Mouse (Mus musculus): ENCODE results near the gene Gm10188. TPM values are rescaled to one million over a fixed set of nuclear protein-coding genes. Genes with fewer than 3 reads are reported as not detected.

The Gm10188 gene
- total RNA-seq, 2 experiments from 2014 or later: not detected

GRCm38 (mm10) chr1:132260331-132260730, 30.8 kb upstream of the Gm10188 start:
- TF ChIP-seq CTCF (IDR thresholded peaks at IDR 0.05): no peak
- no peak for DNase-seq (ENCODE audit: extremely low spot score in 1 of 2, low spot score in 2 of 2)
- intact Hi-C loops (cut with DNase I): no loop called here
- Histone ChIP-seq H3K4me3 (no peak overlapping the region), H3K27ac (no peak overlapping the region)

GRCm38 (mm10) chr1:132254467-132254866, 24.9 kb upstream of the Gm10188 start:
- H3K27ac ChIP-seq: no peak overlapping the region
- H3K4me3 ChIP-seq: no peak overlapping the region
- no peak for DNase-seq (ENCODE audit: extremely low spot score in 1 of 2, low spot score in 2 of 2)
- no peak for TF ChIP-seq CTCF (IDR thresholded peaks at IDR 0.05)
- intact Hi-C loops (cut with DNase I): no loop called here

GRCm38 (mm10) chr1:132246641-132247040, 17.1 kb upstream of the Gm10188 start:
- DNase-seq (ENCODE audit: extremely low spot score in 1 of 2, low spot score in 2 of 2): no peak
- intact Hi-C loops (cut with DNase I): no loop called here
- Histone ChIP-seq H3K4me3 (no peak overlapping the region), H3K27ac (no peak overlapping the region)
- no peak for TF ChIP-seq CTCF (IDR thresholded peaks at IDR 0.05)

GRCm38 (mm10) chr1:132246137-132246536, 16.6 kb upstream of the Gm10188 start:
- no peak overlapping the region for H3K4me3 ChIP-seq
- intact Hi-C loops (cut with DNase I): no loop called here
- DNase-seq (ENCODE audit: extremely low spot score in 1 of 2, low spot score in 2 of 2): no peak
- TF ChIP-seq CTCF (IDR thresholded peaks at IDR 0.05): no peak
- no peak overlapping the region for H3K27ac ChIP-seq

- no peak for TF ChIP-seq CTCF (IDR thresholded peaks at IDR 0.05)
- intact Hi-C loops (cut with DNase I): no loop called here
- no peak overlapping the region for H3K4me3 ChIP-seq
- no peak overlapping the region for H3K27ac ChIP-seq
- DNase-seq (ENCODE audit: extremely low spot score in 1 of 2, low spot score in 2 of 2): no peak
Observed at GRCm38 (mm10) chr1:132245010-132245409, 15.4 kb upstream of the Gm10188 start.

GRCm38 (mm10) chr1:132237585-132238159, 8.1 kb upstream of the Gm10188 start:
- no peak overlapping the region for H3K4me3 ChIP-seq
- intact Hi-C loops (cut with DNase I): loop anchor here (1.0 kb wide), 3 partner anchors 45 to 116 kb away; no protein-coding TSS in a partner anchor
- H3K27ac ChIP-seq: no peak overlapping the region
- TF ChIP-seq CTCF (IDR thresholded peaks at IDR 0.05): peak; percentile 96
- DNase-seq (ENCODE audit: extremely low spot score in 1 of 2, low spot score in 2 of 2): peak; percentile 49 to 65

DNA sequence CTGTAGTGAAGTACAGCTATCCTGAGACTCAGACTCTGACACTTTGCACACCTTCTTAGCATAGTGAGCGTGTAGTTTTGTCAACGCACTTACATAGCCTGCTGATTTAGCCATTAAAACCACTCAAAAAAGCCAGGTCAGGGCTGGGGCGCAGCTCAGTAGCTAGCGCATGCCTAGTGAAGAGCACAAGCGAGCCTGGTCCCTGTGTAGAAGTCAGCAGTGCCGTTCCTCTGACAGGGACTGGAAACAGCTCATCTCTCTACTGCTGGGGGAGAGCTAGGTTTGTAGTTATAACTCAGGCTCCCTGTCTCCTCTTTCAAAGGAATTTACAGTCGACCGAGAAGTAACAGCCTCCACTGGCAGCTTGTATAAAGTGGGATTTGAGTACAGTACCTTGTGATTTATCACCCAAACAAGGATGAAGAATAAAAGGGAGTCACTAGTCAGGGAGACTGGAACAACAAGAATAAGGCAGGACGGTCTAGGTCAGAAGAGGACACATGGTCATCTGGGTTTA, 5.2 kb upstream of the Gm10188 start:
- no peak for DNase-seq (ENCODE audit: extremely low spot score in 1 of 2, low spot score in 2 of 2)
- H3K4me3 ChIP-seq: no peak overlapping the region
- H3K27ac ChIP-seq: no peak overlapping the region
- intact Hi-C loops (cut with DNase I): no loop called here
- TF ChIP-seq CTCF (IDR thresholded peaks at IDR 0.05): no peak

- Histone ChIP-seq H3K27ac (no peak overlapping the region), H3K4me3 (no peak overlapping the region)
- intact Hi-C loops (cut with DNase I): no loop called here
- no peak for DNase-seq (ENCODE audit: extremely low spot score in 1 of 2, low spot score in 2 of 2)
- TF ChIP-seq CTCF (IDR thresholded peaks at IDR 0.05): peak; percentile 21
Observed at GRCm38 (mm10) chr1:132233566-132233965, 4.0 kb upstream of the Gm10188 start.

DNA sequence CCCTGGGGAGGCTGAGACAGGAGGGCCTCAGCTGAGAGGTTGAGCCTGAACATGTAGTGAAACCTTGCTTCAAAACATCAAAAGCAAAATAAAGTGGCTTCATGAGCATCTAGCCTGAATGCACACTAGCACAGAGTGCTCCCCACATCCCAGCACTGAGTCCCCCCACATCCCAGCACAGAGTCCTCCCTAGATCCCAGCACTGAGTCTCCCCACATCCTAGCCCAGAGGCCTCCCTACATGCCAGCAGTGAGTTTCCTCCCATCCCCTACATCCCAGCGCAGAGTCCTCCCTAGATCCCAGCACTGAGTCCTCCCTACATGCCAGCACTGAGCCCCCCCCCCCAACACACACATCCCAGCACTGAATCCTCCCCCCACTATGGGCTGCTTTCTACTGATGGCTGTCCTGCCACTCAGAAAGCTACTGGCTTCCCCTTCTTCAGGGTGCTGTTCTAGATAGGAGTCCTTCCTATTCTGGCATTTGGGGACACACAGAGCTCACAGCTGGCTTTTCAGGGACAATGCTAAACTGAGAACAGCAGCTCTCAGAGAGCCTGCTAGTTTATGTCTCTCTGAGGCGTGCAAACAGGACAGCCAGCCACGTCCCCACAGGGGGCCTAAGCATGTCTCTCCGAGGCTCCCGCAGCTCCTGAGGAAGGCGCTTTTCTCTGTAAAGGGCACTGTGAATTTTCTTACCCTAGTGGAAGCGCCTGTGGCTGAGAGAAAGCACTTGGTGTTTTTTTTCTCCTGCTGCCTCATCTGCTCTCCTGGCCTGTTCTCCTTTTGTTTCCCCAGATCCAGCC, 2.1 kb upstream of the Gm10188 start:
- TF ChIP-seq CTCF (IDR thresholded peaks at IDR 0.05): no peak
- intact Hi-C loops (cut with DNase I): no loop called here
- no peak overlapping the region for H3K4me3 ChIP-seq
- no peak overlapping the region for H3K27ac ChIP-seq
- DNase-seq (ENCODE audit: extremely low spot score in 1 of 2, low spot score in 2 of 2): no peak

- TF ChIP-seq CTCF (IDR thresholded peaks at IDR 0.05): no peak
- Histone ChIP-seq H3K27ac (no peak overlapping the region), H3K4me3 (no peak overlapping the region)
- DNase-seq (ENCODE audit: extremely low spot score in 1 of 2, low spot score in 2 of 2): no peak
- intact Hi-C loops (cut with DNase I): no loop called here
Observed at GRCm38 (mm10) chr1:132226297-132227080, 3.1 kb downstream of the Gm10188 start.

GRCm38 (mm10) chr1:132222166-132222565, 7.4 kb downstream of the Gm10188 start:
- H3K27ac ChIP-seq: no peak overlapping the region
- intact Hi-C loops (cut with DNase I): no loop called here

DNA sequence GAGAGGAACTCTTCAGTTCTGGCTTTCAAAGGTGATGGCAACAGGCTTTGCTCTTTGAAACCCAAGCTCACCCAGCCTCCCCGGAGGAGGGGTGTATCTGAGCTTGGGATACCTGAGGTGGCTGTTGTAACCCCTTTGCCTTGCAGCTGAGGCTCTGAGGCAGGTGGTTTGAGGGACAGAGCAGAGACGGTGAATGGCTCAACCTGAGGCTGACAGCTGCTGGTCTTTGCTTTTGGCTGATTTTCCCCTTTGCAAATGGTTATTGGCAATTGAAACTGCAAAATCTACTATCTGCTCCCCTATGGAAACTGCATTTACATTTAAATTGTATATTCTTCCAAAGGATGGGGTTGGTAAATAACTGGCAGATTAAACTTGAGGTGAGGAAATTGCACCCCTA, 7.9 kb downstream of the Gm10188 start:
- no peak overlapping the region for H3K27ac ChIP-seq
- no peak for DNase-seq (ENCODE audit: extremely low spot score in 1 of 2, low spot score in 2 of 2)
- intact Hi-C loops (cut with DNase I): no loop called here
- no peak overlapping the region for H3K4me3 ChIP-seq
- no peak for TF ChIP-seq CTCF (IDR thresholded peaks at IDR 0.05)

More at GRCm38 (mm10) chr1:132222166-132222565, 7.4 kb downstream of the Gm10188 start:
- H3K4me3 ChIP-seq: no peak overlapping the region
- TF ChIP-seq CTCF (IDR thresholded peaks at IDR 0.05): no peak
- DNase-seq (ENCODE audit: extremely low spot score in 1 of 2, low spot score in 2 of 2): no peak

Measured in left cerebral cortex, adult 2 months (tissue).